Mouse (Mus musculus) neutrophil, adult 5-6 weeks (primary cell): ENCODE data around the gene Prox1. TPM values are rescaled to one million over a fixed set of nuclear protein-coding genes. Genes with fewer than 3 reads are reported as not detected.

ENCODE experiments used
- ATAC-seq: fragments of 151-379, 151-347 bp; 2 replicates; pipeline ENCODE4 v1.8.0; 2017; ENCODE audit warnings: mild to moderate bottlenecking, moderate TSS enrichment; ENCODE audit not compliant: insufficient number of reproducible peaks, poor library complexity, low FRiP score, severe bottlenecking; ENCODE audit errors: extremely low read depth
- total RNA-seq: library from RNA; stranded (forward); fragments of 200-1000 nt; gene quantifications from 2 replicates; pipeline ENCODE4 v1.2.3, GENCODE M21; 2017

The Prox1 gene
- total RNA-seq, 1 experiment from 2014 or later, result not detected

DNA sequence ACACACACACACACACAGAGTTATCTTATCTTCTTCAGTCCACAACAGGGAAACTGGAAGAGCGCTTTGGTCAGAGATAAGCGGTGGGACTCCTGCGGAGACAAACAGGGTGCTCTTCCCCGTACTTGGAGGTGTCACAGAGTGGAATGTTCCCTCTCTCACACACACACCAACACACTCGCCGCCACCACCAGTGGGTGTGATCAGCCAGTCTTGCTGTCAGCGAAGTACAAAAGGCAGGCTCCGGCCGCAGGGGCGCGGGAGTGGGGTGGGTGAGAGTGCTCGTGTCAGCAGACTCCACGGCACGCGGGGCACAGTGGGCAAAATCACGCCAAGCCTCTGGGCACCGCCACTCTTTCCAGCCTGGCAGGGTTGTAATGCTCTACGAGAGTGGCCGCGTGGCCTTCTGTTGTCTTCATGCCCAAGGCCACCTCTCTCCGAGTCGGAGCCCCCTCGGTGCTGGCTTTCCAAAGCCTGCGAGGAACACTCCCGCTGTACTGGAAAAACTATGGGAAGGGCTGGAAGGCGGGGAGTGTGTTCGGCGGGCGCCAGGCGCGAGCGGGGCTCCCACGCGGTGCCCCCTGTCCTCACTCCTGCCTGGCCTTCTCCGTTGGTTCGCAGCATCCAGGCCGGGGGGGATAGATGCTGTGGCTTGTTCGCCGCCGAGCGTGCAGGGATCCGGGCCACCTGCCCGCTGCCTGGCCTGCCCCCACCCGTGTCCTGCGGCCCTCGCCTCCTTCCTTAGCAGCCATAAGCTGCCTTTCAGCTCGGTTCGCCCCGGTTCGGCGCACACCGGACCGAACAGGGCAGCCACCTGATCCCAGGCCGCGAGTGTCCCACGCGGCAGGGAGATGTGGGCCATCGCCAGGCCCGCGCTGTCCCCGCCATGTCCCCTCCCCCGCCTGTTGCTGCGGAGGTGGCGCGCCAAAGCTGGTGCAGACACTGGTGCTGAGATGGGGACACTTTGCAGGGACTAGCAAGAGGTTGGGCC, 4.5 kb upstream of the Prox1 start:
- ATAC-seq, result no peak

DNA sequence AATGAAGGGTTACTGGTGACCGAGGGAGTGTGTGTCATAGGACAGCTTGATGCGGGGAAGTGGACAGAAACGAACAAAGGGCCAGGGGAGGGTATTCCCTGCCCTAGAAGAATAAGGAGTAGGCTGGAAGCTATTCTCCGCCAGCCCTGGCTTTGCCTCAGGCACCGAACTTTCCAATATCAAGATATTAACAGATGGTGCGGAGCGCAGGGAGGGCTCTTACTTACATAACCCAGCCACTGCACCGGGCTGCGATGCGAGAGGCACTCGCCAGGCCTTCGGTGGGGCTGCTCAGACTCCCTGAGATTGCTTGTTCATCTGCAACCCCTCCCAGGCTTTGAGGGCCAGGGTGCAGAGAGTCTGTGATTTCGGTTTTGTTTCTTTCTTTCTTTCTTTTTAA, 3.7 kb upstream of the Prox1 start:
- no peak for ATAC-seq

DNA sequence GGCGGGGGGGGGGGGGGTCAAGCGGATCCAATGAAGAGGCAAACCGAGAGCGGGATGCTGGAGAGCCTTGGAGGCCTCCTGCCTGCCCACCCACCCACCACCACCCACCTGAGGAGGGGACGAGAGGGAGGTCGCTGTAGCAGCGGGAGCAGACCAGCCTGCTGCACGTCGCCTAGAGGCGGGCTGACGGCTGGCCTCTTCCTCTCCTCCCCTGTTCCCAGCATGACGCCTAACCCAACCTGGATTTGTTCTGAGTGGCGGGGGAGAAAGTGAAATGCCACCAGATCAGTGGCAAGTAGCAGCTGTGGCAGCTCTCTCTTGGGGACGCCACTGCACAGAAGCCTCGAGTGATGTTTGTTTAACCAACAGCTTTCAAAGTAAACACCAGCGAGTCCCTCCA, 3.1 kb upstream of the Prox1 start:
- ATAC-seq, result no peak

DNA sequence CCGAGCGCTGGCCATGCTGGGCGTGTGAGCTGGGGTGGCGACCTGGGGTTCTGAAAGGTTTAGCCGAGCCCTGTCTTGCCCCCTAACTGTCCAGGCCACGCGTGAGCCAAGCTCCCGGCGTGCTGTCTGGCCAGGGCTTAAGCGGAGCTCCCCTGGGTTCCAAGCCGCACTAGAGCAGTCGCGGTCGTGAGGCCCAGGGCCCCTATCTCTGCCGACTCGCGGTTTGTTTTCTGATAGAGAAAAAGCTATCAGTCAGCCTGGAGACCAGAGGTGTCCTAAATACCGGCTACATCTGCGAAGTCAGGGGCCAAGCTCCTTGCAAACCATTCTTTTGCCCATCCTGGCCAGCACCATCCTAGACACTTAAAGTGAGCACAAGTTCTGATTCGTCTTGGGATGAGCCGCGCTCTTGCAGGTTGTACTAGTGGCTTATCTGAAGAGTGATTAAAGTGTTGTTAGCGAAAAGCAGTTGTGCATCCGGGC, 2.5 kb upstream of the Prox1 start:
- ATAC-seq, result no peak

DNA sequence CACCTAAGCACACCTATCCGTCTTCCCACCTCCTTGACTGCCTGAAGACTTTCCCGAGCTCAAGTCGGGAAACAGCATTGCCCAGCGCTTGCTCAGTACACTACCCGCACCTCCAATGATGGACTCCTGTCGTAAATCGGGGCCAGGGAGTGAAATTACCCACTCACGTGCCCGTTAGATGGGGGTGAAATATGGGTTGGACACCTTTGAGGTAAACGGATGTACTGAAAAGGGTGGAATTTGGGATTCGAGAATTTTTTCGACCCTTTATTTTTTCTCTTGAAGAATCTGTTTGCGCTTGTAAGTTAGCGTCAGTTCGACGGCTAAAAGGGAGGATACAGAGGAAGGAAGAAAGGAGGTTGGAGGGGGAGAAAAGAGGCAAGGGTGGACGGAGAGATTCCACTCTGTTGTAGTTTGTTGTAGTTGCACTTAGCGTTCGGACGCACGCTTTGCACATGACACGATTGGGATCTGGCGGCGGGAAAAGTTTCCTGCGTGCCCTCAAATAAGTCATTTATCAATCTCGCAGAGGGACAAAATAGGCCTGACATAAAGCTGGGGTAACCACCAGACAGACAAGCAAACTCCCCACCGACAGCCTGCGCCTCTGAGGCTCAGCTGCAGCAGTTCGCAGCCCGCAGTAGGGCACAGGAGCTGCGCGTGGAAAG, 1.9 kb upstream of the Prox1 start:
- ATAC-seq, result no peak

DNA sequence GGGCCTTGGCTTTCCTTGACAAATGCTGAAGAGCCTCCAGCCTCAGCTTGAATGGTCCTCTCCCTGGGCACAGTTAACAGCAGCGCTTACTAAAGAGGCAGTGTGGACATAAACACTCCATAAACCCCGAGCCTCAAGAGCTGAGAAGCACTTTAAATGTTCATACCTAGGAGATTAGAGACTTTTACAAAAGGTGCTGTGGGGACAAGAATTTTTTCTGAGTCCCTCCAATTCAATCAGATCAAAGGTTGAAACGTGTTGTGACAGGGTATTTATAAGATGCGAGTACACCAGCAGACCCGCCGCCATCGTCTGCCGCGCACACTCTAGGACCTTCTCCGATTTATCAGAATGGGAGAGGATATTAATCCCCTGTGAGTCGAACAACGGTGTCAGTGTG, 1.2 kb upstream of the Prox1 start:
- no peak for ATAC-seq

DNA sequence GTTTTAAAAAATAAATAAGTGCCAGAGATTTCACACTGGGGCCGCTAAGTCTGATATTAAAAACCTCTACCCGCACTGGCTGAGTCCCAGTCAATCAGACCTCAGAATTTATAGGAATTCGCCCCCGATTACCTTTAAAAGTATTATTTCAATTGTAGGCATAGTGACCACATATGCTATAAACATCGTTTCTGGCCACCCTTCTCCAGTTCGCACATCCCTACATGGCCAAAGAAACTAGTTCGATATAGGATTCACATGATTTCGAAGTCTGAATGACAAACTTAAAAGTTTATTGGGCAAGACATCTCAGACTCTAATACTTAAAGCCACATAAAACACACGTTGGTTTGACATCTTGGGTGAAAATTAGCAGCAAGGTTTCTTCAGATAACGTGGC, 827 bp upstream of the Prox1 start:
- no peak for ATAC-seq

DNA sequence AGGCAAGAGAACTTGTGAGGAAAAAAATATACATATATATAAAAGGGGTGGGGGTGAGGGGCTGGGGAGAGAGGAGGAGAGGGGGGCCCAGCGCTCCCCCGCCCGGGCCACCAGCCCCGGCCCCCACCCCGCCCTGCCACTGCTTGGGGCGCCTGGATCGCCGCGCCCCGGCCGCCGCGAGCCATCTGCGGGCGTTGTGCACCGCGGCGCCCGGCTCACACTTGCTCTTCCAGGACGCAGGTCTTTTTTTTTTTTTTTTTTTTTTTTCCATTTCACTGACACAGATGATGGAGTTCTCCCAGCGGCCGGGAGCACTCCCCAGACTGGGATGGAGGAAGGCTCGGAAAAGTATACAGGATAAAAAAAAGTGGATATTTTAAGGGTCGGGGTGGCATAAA, 304 bp upstream of the Prox1 start:
- ATAC-seq, result no peak

DNA sequence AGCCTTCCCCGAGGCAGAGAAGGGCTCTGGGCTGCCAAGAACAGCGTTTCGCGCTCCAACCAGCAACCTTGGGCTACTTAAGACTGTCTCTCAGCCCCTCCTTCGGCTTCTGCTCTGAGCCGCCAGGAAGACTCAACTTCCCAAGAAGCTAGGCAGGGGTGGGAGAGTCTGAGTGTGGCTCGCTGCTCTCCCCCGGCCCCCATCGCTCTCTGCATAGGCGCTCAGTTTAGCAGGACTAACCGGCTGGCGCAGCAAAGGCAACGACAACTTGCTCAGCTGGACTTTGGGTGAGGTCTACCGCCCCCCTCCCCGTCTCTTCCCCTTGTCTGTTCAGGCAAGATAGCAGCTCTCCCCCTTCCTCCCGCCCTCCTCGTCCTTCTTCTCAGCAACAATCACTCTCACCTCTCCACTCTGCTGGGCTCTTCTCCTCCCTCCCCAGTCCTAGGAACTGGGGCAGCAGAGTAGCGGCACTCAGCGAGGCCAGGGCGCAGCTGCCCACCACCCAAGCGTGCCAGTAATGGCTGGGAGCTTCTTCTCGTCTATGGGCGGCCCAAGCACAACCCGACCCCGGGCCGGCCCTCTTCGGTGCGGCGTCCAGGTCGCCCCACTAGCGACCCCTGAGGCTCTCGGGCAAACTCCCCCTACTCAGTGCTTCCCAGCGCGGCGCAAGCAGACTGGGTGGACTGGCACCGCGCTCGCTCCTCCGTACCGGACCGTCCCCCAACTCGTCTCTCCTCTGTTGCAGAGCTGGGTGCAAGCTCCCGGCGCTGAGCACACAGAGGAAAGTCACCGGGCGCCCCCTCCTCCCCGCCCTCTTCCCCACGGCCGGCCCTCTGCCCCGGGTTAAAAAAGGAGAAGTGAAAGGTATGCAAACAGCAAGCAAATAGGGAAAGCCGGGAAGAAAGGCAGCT, 1.5 kb downstream of the Prox1 start:
- 0 out of 2 replicates have a peak, but pooled peaks have one; percentile 13 for ATAC-seq

DNA sequence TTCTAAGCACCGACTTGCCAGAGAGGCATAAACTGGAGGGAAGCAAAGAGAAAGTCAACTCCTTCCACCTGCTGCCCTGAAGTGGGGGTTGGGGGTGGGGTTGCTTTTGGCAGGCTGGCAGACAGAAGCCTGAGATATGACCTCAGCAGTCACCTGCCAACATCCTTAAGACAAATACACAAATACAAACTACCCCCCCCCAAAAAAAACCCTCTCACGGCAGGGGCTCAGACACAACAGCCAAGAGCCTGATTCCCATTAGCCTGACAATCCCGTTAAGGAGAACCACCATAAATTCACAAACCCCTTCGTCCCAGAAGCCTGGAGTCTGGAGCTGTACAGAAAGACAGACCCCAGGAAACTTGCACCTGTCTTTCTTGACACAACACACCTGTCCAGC, 2.4 kb downstream of the Prox1 start:
- no peak for ATAC-seq

DNA sequence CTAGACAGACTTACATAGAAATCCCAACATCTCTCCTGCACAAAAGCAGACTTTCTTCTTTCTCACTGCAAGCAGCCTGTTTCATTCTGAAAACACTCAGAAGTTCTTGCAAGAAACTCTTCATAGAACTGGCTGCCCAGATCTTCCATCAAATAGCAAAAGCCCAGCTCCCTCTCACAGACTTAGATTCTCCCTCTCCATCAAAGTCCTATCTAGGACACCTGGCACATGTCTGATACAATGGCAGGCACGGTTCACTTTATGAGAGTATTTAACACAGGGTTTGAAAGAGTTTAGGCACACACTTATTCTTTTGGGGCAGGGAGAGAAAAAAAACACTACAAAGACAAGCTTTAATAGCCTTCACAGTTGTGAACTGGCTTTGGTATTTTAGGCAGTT, 2.9 kb downstream of the Prox1 start:
- no peak for ATAC-seq

DNA sequence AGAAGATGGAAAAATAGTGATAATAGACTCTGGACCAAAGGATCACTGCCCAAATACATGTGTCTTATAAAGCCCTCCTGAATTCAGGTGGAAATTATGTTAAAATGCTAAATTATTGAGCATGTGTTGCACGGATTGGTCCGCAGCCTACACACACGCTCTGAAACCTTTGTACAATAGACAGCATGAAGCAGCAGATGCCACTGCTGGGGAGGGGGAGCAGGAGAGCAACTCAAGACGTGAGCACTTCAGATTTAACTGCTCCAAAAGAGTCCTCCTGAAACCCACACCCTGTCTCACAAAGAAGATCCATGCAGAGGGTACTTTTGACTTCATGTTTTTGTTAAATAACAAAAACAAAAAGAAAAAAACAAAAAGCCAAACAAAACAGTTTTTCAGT, 5.0 kb downstream of the Prox1 start:
- ATAC-seq, result no peak

DNA sequence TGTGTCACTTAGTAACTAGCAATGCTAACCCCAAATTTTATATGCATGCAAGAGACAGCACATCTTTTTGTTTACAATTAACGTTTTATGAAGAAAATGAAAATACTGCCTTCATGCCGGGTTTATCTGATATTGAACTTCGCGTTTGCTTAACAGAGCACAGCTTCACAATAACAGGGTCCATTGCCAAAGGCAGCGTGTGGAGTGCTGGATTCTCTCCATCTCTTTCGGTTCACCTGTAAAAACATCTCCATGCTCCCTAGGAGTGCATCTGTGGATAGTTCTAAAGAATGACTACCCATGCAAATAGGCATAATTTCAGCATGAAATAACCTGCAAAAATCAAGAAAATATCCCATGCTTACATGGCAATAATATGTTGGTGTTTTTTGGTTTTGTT, 7.0 kb downstream of the Prox1 start:
- ATAC-seq, result no peak

DNA sequence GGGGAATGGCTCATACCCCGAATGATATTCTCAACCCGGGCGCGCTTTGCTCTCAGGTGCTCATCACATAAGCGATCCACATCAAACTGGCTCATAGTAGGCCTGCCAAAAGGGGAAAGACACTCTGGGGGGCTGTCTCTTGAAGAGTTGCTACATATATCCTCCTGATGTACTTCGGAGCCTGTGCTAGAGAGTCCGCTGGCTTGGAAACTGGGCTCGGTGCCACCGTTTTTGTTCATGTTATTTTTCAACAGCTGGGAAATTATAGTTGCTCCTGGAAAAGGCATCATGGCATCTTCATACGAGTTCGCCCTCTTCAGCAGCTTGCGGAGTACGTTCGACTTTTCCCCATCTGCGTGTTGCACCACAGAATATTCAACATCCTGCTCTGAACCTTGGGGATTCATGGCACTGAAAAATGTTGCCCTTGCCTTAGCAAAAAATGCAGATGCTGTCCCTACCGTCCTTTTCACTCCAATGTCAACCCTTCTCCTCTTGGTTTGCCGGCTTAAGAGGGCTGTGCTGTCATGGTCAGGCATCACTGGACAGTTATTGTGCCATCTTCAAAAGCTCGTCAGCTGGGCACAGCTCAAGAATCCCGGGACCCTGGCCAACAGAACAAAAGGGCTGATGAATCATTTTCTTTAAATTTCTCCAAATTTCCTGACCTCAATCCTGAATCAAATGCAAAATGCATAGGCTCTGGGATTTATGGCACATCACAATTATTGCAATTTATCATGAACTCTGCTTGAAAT, 8.6 kb downstream of the Prox1 start:
- ATAC-seq, result no peak

DNA sequence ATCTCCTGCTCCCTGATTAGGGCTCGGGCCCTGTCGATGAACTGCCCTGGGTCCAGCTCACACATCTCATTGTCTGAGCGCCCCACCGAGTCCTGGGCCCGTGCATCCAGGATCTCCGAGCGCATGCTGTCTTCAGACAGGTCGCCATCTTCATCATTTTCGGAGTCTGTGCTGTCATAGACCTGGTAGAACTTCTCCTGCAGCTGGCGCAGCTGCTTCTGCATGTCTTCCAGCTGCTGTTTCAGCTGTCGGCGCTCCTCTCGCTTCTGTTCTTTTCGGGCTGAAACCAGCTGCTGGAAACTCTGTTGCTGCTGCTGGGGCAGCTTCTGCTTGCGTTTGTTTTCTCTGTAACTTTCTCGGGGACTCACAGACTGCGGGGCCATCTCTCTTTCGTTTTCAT, 9.2 kb downstream of the Prox1 start:
- ATAC-seq, result no peak

DNA sequence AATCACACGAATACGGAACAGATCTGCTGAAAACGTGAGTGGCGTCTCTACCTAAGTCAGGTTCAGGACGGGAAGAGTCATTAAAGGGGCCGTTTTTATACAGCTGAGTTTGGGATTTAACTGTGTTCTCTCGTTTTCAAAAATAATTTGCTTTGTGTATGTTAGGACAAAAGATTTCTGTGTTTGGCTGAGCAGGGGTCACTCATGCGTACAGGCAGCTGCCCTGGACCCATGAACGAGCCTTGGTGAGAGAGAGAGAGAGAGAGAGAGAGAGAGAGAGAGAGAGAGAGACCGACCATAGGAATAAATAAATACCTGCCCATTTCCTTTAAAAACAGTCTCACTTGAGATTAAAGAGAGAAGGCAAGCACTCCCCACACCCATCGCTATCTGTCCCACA, 11.1 kb downstream of the Prox1 start:
- ATAC-seq, result no peak

DNA sequence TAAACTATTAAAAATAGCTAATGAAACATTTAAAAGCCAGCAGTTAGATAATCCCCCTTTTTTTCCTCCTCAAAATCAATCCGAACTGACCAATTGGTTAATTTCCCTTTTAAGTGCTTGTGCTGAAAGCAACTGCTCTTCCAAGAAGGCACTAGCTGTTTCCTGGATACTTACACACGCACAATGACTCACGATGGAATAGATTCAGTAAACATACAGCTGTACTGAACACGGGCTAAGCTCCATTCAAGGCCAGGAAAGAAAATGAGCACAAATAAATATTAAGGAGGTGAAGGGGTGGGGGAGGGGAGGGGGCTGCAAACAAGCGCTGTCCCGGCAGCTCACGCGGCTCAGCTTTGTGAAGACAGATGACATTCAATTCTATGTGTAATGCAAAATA, 14.8 kb downstream of the Prox1 start:
- ATAC-seq, result no peak

DNA sequence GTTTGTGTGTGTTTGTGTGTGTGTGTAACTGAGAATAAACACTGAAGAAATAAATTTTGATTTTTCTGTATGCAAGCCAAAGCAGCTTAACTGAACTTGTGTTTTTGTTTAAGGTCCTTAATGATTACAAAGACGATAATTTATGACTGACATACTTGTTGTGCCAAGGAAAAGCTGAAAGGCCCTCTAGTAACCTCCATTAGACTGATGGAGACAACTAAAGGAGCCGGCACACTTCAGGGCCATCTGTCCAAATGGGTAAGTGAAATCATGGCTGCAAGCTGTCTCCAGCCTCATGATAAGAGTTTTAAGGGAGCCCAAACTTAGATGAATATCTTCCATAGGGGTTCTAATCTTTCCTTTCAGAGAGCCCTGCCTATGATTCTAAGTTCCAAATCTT, 15.5 kb downstream of the Prox1 start:
- no peak for ATAC-seq

DNA sequence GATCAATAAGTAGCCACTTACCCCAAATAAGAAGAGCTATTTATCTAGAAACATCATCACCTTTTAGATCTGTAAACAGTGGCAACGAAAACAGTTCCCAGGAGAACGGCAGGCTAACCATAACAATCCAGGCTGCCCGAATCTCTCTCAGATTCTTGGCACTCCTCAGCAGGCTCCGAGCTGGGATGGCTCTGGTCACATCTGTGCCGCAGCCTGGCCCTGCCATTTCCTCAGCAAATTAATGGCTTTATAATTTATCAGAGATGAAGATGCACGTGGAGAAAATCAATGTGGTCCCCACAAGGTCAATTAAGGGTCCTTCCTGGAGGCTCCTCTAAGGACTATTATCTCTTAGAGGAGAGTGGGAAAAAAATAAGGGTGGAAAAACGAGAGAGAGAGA, 16.2 kb downstream of the Prox1 start:
- no peak for ATAC-seq
